Mouse (Mus musculus) spleen, adult 2 months (tissue): ENCODE measurements at regions not wholly inside any gene's neighbourhood (a gene's known extent, or its start where the extent isn't known, plus 50 kb on each side); places are given as distances from the start of the nearest gene placed in this dataset.

Source experiments
- CTCF ChIP-seq: fragments of 200-500 bp; IDR thresholded peaks from 2 replicates; pipeline ENCODE4 v1.5.1; 2011; ENCODE audit warnings: mild to moderate bottlenecking, inconsistent platforms; ENCODE audit not compliant: insufficient read depth, insufficient read length, insufficient replicate concordance; ENCODE audit errors: extremely low read depth
- POLR2A ChIP-seq: fragments of 200-500 bp; IDR thresholded peaks from 2 replicates; pipeline ENCODE4 v1.6.1; 2011; ENCODE audit warnings: low read depth, low read length, inconsistent platforms

DNA sequence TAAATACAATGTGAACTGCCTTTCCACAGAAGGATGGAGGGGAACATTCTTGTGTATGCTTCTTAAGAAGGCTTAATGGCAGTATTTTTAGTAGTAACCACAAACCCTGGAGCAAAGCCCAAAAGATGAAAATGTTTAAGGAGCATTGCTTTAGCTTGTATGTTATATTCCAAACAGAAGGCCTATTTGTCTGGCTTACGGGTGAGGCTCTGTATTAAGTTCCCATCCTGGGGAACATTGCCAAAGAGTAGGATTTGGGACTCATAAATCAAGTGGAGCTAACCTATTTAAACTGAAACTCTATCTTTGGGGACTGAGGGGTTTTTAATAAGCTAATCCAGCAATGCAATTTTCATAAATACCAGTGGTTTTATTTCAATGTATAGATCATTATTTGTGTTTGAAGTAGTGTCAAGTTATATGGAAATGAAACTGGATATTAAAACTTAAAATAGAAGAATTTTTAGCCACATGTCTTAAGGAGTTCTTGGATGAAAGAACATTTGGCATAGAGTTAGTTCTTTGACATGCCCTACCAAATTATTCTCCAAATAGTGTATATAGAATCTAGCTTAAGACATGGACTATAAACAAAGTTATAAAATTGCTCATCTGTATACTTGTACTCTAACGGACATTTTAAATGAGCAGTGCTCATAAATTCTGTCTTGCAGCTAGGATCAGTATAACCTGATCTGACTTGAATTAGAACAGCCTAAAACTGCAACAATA lies 401.7 kb upstream of the Actbl2 start:
- TF ChIP-seq POLR2A (no peak), CTCF (no peak)
